Mouse (Mus musculus): ENCODE measurements around the gene Dmrtb1.

DNA sequence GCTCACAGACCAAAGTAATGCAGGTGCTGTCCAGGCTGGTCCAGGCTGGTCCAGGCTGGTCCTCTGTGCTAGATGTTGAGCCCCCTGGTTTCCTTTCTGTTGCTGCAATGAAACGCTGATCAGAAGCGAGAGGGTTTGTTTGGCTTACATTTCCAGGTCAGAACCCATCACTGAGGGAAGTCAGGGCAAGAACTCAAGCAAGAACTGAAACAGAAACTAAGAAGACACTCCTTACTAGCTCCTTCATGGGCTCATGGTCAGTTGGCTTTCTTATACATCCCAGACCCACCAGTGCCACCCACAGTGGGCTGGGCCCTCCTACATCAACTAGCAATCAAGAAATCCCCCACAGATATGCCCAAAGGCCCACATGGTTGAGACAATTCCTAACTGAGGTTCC, 15.5 kb downstream of the Dmrtb1 start:
- TF ChIP-seq POLR2A (IDR thresholded peaks at IDR 0.05; ENCODE audit: low read depth, low read length): no peak
- TF ChIP-seq CTCF (IDR thresholded peaks at IDR 0.05; ENCODE audit: extremely low read depth, insufficient read length, insufficient replicate concordance, low read depth, low read length): no peak

Measured in small intestine, adult 2 months (tissue).